Comparison of ENCODE assay signal across 9 mouse cellular contexts in the genomic region with DNA sequence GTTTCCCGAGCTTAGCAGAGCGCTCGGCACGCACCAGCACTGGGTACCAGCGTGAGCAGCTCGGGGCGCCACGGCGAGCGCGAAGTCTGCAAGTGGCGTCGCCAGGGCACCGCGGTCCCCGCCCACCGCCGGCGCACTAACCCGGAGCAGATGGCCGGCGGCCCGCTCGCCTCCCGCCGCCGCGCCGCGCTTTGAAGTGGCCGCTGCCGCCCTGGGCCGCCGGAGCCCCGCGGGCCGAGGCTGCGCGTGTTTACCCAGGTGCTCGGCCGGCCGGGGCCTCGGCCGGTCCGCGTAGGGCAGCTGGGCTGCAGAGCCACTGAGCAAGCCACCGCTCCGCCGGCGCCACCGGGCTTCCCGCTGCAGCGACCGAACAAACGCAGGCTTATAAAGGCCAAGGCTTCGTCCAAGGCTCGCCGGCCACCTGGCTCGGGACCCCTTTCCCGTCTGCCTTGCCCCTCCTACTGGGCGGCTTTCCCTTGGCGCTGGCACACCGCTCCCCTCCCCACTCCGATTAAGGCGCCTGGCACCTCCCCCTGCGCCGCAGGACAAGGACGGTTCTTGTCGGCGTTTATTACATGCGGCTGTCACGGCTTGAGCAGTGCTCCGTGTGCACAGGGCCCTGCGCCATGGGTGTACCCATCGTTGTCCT.
DNase-seq lines count a peak whose midpoint lies in the region; ATAC-seq and TF ChIP-seq lines count a peak whose summit lies in the region.
"Had no signal": no experiment of that assay in that cellular context is flagged by ENCODE, and none has a peak within 500 bp of the region (broad histone marks: within the 10 kb centered on the region; RNA-seq: fewer than 3 reads in every experiment).

No protein-coding gene starts in this region.

- peaks cover 73% of the 10 kb centered on the region for H3K27me3 ChIP-seq in forebrain, embryonic 10.5 days (ENCODE audit: poor library complexity, severe bottlenecking)
- peaks cover 29% of the 10 kb centered on the region for H3K27me3 ChIP-seq in lung, embryonic 16.5 days (ENCODE audit: control insufficient read depth, insufficient read depth, low read depth, low read length)

- H3K4me1 ChIP-seq in ES-E14 (ENCODE audit: control insufficient read depth in 2 of 2, insufficient read depth in 2 of 2, low read length in 2 of 2, poor library complexity in 1 of 2): peaks cover 0 to 7% of the 10 kb centered on the region in 2 experiments; a peak in 2 of 4 replicates
- peaks cover 67% of the 10 kb centered on the region for H3K4me1 ChIP-seq in forebrain, embryonic 10.5 days
- H3K4me1 ChIP-seq in lung, embryonic 16.5 days (replicated peaks; ENCODE audit: control insufficient read depth, insufficient read depth, low read length): peaks cover 21% of the 10 kb centered on the region

- no peaks in the 10 kb centered on the region for H3K36me3 ChIP-seq in ES-E14 (ENCODE audit: control insufficient read depth, insufficient read depth, low read length, poor library complexity, severe bottlenecking)
- no peaks in the 10 kb centered on the region for H3K36me3 ChIP-seq in forebrain, embryonic 10.5 days (replicated peaks)
- H3K36me3 ChIP-seq in lung, embryonic 16.5 days (ENCODE audit: control insufficient read depth, insufficient read depth, low read length): no peaks in the 10 kb centered on the region

- peak overlapping the region; percentile 37 to 61 for H3K4me3 ChIP-seq in ES-E14 (ENCODE audit: insufficient read depth in 1 of 2, low read depth in 1 of 2, low read length in 2 of 2, poor library complexity in 1 of 2, severe bottlenecking in 1 of 2)
- H3K4me3 ChIP-seq in forebrain, embryonic 10.5 days: peak overlapping the region; percentile 63
- H3K4me3 ChIP-seq in lung, embryonic 16.5 days (ENCODE audit: low read length): peak overlapping the region; percentile 61
- H3K4me3 ChIP-seq: myocyte had no signal

- H3K9ac ChIP-seq in ES-E14 (ENCODE audit: insufficient read depth, low read depth, low read length, poor library complexity, severe bottlenecking): no peak overlapping the region; the same call in 1 of the 2 replicates
- H3K9ac ChIP-seq in lung, embryonic 16.5 days (ENCODE audit: low read length): peak overlapping the region; percentile 73

- no peak for DNase-seq in ES-E14 (ENCODE audit: low read depth, low spot score)
- peak; percentile 28 for DNase-seq in brain, embryonic 18.5 days (ENCODE audit: low read depth, low spot score)
- peak; percentile 78 for DNase-seq in forebrain, embryonic 10.5 days (ENCODE audit: extremely low spot score, low spot score)
- peak; percentile 55 for DNase-seq in heart, postnatal 4 days
- DNase-seq in layer of hippocampus, postnatal 14 days (ENCODE audit: low spot score in 2 of 2): peak; percentile 61 to 64
- peak; percentile 74 for DNase-seq in ovary, postnatal 36 days (ENCODE audit: low spot score)

- no peak overlapping the region for H3K27ac ChIP-seq in ES-E14 (ENCODE audit: insufficient read depth, low read depth, low read length, poor library complexity, severe bottlenecking)
- peak overlapping the region; percentile 92 for H3K27ac ChIP-seq in forebrain, embryonic 10.5 days
- peak overlapping the region; percentile 80 for H3K27ac ChIP-seq in lung, embryonic 16.5 days (ENCODE audit: low read length)

- WGBS in forebrain, embryonic 10.5 days: under 1% methylated on average over 73 of the region's 75 CpGs
- WGBS in lung, embryonic 16.5 days: under 1% methylated on average over 71 of the region's 75 CpGs

- peak; percentile 73 for ATAC-seq in lung, embryonic 16.5 days (ENCODE audit: low read depth)
- ATAC-seq in activated CD4-positive, CD25-positive, alpha-beta regulatory T cell, adult 4 months: no peak

- no peaks in the 10 kb centered on the region for H3K9me3 ChIP-seq in ES-E14 (ENCODE audit: control insufficient read depth, insufficient read depth, low read depth, low read length)
- peaks cover 12% of the 10 kb centered on the region for H3K9me3 ChIP-seq in forebrain, embryonic 10.5 days
- peaks cover 3% of the 10 kb centered on the region; the same call in 1 of the 2 replicates for H3K9me3 ChIP-seq in lung, embryonic 16.5 days (ENCODE audit: control insufficient read depth, low read length)

- peak overlapping the region; percentile 97 for H3K4me2 ChIP-seq in lung, embryonic 16.5 days (ENCODE audit: low read depth, low read length)

- in situ Hi-C loops in ES-E14 (cut with MboI; ENCODE audit: low sequenced_read_pairs in 2 of 2, unreplicated experiment in 2 of 2): no loop called here

TF ChIP-seq in ES-E14, 5 proteins besides CTCF, POLR2A, EP300 and RAD21:
- no peak for TF ChIP-seq MAFK (IDR thresholded peaks at IDR 0.05; ENCODE audit: insufficient read depth, low read depth, low read length)
- TF ChIP-seq HCFC1 (IDR thresholded peaks at IDR 0.05; ENCODE audit: borderline replicate concordance, insufficient read depth, low read length): no peak
- no peak for TF ChIP-seq CHD2 (IDR thresholded peaks at IDR 0.05; ENCODE audit: low read depth, low read length)
- TF ChIP-seq ZNF384 (IDR thresholded peaks at IDR 0.05; ENCODE audit: low read depth, low read length): no peak
- TF ChIP-seq ZC3H11A (IDR thresholded peaks at IDR 0.05; ENCODE audit: borderline replicate concordance, low read depth, low read length): no peak
